Mouse (Mus musculus) frontal cortex, postnatal 25 days (tissue): ENCODE measurements at regions not wholly inside any gene's neighbourhood (a gene's known extent, or its start where the extent isn't known, plus 50 kb on each side); places are given as distances from the start of the nearest gene placed in this dataset.

Source experiments
- DNase-seq, 2 experiments: peaks; one replicate each; pipeline ENCODE4 v3.0.0; 2022; ENCODE audit warnings: low spot score in 2 of 2

- no peak for DNase-seq
Observed at GRCm38 (mm10) chr17:67503125-67503878, 129.2 kb downstream of the Lrrc30 start.

- no peak for DNase-seq
Observed at GRCm38 (mm10) chr17:67502628-67503027, 129.9 kb downstream of the Lrrc30 start.

DNA sequence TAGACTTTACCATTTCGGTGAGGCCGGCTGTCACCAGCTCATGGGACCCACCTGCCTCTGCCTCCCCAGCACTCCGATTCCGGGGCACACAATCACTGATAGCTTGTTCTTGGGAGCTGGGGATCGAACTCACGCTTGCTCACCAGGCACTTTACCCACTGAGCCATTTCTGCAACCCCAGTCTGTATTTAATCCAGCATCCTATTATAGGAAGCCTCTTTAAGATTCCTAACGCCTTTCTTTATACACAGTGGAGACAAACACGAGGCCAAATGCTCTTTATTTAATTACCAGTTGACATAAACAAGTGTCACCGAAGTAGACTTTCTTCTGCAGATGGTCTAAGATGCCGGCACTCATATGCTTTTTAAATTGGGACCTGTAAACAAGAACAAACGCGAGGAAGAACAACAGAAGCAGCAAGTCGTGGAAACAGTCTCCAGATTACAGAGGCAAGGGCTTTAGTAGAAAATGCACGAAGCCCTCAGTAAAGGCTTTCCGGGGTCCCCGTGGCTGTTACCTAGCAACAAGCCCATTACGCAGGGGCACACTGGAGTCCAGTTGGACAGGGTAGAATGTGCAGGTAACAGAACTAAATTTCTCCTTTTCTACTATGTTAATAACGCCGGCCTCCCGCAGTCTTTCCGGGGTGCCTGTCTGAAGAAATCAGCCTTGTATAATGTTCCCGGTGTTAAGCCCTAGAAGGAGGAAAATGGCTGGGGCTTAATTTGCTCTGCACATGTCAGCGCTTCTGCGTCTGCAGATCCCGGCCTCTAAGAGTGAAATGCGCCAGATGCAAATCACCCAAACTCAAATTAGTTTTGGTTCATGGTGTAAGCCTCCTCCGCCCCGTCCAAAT, 132.5 kb downstream of the Lrrc30 start:
- peak in 1 of 2 experiments; percentile 4 for DNase-seq

GRCm38 (mm10) chr17:67497380-67497779, 135.1 kb downstream of the Lrrc30 start:
- DNase-seq: no peak

- DNase-seq: no peak
Observed at GRCm38 (mm10) chr17:67480463-67480862, 126.2 kb upstream of the Ptprm start.

GRCm38 (mm10) chr17:67473137-67473536, 118.9 kb upstream of the Ptprm start:
- DNase-seq: peak; percentile 60 to 62

DNA sequence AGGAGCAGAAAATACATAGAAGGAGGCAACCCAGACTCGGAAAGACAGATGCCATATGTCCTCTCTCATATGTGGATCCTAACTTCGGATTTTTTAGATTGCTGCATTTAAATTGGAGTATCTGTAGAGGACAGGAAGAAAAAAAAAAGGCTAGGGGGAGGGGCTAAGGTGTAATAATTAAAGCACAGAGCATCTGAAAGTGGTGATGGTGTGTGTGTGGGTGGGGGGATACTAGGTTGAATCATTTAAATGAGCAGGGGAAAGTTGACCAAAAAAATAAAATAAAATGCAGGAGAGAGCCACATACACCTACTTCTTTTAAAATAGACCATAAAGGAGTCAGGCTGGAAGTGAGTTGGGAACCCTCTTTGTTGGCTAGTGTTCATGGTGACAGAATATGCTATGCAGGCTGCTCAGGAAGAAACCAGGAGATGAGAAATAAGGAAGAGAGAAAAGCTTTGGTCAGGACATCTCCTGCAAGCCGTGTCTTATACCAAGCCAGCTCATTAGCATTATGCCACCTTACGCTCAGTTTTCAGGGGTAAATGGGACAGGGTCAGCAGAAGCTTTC, 104.7 kb upstream of the Ptprm start:
- DNase-seq: no peak

DNA sequence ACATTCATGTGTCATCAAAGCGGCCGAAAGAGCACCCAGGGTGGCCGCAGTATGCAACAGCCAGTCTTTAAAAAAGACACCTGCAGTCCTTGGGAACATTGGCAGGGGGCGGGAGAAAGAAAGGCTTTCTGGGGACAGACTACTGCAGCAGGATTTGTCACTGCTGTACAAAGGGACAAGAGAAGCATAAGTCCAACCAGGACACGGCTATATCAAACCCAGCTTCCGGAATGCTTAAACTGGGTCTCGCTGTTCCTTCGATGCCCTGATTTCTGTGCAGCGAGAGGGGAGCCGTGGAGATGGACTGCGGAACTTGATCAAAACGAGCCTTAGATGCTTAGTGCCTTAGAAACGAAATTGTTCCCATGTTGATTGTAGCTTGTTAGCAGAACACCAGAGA, 97.7 kb upstream of the Ptprm start:
- no peak for DNase-seq

DNA sequence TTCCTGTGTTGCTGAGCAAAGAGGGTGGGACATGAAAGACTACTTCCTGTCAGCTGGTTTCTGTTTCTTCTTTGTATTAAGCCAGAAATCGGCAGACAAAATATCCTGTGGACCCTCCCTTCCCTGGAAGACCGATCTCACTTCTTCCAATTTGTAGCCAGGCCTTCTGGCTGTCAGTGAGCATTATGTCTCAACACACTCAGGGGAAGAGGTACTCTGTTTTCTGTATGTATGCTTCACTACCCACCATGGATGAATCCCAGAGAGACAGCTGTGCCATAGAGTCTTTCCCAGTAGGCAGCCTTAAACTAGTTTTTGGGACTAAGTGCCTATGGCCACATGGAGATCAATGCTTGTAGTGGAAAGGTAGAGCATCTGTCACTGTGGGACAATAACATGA, 96.8 kb upstream of the Ptprm start:
- DNase-seq: no peak

GRCm38 (mm10) chr17:67450021-67450420, 95.8 kb upstream of the Ptprm start:
- DNase-seq: no peak

DNA sequence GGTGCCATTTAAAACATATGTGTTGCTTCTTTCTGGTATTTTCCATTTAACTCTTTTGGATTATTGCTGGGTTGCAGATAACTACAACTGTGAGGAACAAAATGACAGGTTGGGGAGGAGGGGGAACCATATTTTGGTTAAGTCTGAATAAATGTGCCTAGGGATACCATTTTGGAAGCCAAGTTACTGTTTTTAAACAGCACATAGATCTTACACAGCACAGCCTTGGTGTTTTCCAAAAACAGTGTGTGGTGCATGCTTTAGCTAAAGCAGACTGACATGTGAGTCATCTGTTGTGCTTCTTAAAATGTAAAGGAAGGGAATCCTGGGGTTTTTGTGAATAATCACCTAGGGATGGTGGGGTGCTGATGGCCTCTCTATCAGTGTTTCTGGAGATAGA, 91.7 kb upstream of the Ptprm start:
- no peak for DNase-seq

- no peak for DNase-seq
Observed at GRCm38 (mm10) chr17:67440961-67441360, 86.7 kb upstream of the Ptprm start.

- DNase-seq: no peak
Observed at GRCm38 (mm10) chr17:67419956-67420711, 65.9 kb upstream of the Ptprm start.

- no peak for DNase-seq
Observed at GRCm38 (mm10) chr17:67412546-67413250, 58.4 kb upstream of the Ptprm start.

DNA sequence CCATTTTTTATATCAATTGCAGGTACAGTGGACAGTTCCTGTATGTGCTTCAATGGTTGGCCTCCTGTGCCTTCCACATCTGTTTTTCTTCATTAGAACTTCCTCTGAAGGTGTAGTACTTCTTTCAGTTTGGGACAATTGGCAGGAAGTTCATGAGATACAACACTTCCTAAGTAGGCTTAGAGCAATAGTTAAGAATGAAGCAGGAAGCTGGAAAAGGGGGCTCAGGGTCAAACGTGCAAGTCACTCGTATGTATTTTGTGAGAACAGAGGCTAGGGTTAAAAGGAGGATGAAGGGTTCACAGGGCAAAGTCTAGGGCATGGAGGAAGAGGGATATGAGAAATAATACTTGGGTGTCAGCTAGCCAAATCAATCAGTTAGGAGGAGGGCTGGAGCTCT, 55.7 kb upstream of the Ptprm start:
- no peak for DNase-seq

DNA sequence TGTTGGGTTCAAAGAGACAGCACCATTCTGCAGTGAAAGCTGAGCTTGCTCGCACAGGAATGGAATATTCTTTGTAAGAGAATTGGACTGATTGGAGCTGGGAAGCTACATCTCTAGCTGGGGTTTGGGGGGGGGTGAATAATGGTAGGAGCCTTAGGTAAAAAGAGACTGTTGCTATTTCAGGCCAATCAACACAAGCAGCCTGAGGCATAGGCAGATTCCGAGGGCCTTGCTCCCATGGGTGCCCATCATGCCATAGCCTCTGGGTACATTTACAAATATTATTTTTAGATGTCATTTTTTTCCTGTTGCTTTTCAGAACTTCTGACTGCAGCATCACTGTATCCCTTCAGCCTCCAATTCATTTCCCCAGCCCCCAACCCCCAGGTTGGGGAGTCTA, 51.7 kb upstream of the Ptprm start:
- no peak for DNase-seq
